Mouse (Mus musculus): ENCODE measurements around the gene Olfr247. TPM values are rescaled to one million over a fixed set of nuclear protein-coding genes. Genes with fewer than 3 reads are reported as not detected.

Gene Olfr247
- not detected in 2 replicates for polyA plus RNA-seq (2021; fragmentation: Nextera tagmentation)
- long read RNA-seq, experiment 1, result 0 reads
- long read RNA-seq, experiment 2, result 0 reads

DNA sequence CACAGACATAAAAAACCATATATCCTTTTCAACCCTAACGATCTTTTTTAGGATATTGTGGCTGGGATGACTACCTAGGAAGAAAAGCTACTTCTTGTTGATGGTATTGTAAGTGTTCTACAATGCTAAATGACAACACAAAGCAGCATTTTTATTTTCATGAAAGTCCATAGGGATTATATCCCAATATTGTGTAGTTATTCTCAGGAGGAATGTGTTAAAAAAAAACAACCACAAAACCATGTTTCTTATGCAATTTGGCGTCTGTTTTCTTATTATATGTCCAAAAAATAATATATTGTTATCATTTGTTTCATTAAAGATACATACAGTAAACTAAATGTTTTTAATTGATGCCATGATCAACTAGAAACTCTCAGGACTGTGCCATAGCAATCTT is at the start of gene Olfr247:
Gene Olfr247, minus strand, starts transcription at position 101 of the 400 bp plus-strand sequence.

GRCm38 (mm10) chr10:130012321-130012720 is 36.4 kb upstream of the Olfr247 start, which contains the start of gene Olfr820:
Olfr820 (plus strand) TSS chr10:130012621.

GRCm38 (mm10) chr10:129984962-129985361 is 9.0 kb upstream of the Olfr247 start, which contains the start of gene Gm10310:
Gm10310 (minus strand) TSS chr10:129985062.

DNA sequence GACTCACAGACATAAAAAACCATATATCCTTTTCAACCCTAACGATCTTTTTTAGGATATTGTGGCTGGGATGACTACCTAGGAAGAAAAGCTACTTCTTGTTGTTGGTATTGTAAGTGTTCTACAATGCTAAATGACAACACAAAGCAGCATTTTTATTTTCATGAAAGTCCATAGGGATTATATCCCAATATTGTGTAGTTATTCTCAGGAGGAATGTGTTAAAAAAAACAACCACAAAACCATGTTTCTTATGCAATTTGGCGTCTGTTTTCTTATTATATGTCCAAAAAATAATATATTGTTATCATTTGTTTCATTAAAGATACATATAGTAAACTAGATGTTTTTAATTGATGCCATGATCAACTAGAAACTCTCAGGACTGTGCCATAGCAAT is 8.8 kb downstream of the Olfr247 start, which contains the start of gene Olfr819:
Gene Olfr819, minus strand, starts transcription at position 101 of the 400 bp plus-strand sequence.

GRCm38 (mm10) chr10:129949000-129949399 is 26.9 kb downstream of the Olfr247 start, which contains the start of gene Olfr818:
Olfr818 (minus strand) TSS chr10:129949100.

Other genes with a start within 250 kb of the Olfr247 start
- gene Olfr805, start 246.8 kb downstream of the Olfr247 start, polyA plus RNA-seq (2021; fragmentation: Nextera tagmentation), result not detected in 2 replicates
- not detected in 2 replicates for gene Olfr806, start 234.2 kb downstream of the Olfr247 start, polyA plus RNA-seq (2021; fragmentation: Nextera tagmentation)
- gene Olfr807, start 218.3 kb downstream of the Olfr247 start, polyA plus RNA-seq (2021; fragmentation: Nextera tagmentation), result not detected in 2 replicates
- not detected in 2 replicates for gene Olfr808, start 210.7 kb downstream of the Olfr247 start, polyA plus RNA-seq (2021; fragmentation: Nextera tagmentation)
- gene Olfr809, start 201.5 kb downstream of the Olfr247 start, polyA plus RNA-seq (2021; fragmentation: Nextera tagmentation), result not detected in 2 replicates
- gene Olfr810, start 181.2 kb downstream of the Olfr247 start, polyA plus RNA-seq (2021; fragmentation: Nextera tagmentation), result not detected in 2 replicates
- not detected in 2 replicates for gene Olfr811, start 171.7 kb downstream of the Olfr247 start, polyA plus RNA-seq (2021; fragmentation: Nextera tagmentation)
- not detected in 2 replicates for gene Olfr812, start 130.0 kb downstream of the Olfr247 start, polyA plus RNA-seq (2021; fragmentation: Nextera tagmentation)
- gene Olfr813, start 120.8 kb downstream of the Olfr247 start, polyA plus RNA-seq (2021; fragmentation: Nextera tagmentation), result not detected in 2 replicates
- gene Olfr814, start 96.3 kb downstream of the Olfr247 start, polyA plus RNA-seq (2021; fragmentation: Nextera tagmentation), result not detected in 2 replicates
- gene Olfr815, start 70.3 kb downstream of the Olfr247 start, polyA plus RNA-seq (2021; fragmentation: Nextera tagmentation), result not detected in 2 replicates
- gene Olfr816, start 60.5 kb downstream of the Olfr247 start, polyA plus RNA-seq (2021; fragmentation: Nextera tagmentation), result not detected in 2 replicates
- not detected in 2 replicates for gene Olfr818, start 27.0 kb downstream of the Olfr247 start, polyA plus RNA-seq (2021; fragmentation: Nextera tagmentation)
- gene Olfr819, start 8.9 kb downstream of the Olfr247 start, polyA plus RNA-seq (2021; fragmentation: Nextera tagmentation), result not detected in 2 replicates
- 0.03 TPM in 1 of 2 replicates, not detected in the other for gene Gm10310, start 8.9 kb upstream of the Olfr247 start, polyA plus RNA-seq (2021; fragmentation: Nextera tagmentation)
- not detected in 2 replicates for gene Olfr820, start 36.5 kb upstream of the Olfr247 start, polyA plus RNA-seq (2021; fragmentation: Nextera tagmentation)
- not detected in 2 replicates for gene Olfr821, start 54.2 kb upstream of the Olfr247 start, polyA plus RNA-seq (2021; fragmentation: Nextera tagmentation)
- not detected in 2 replicates for gene Olfr822, start 95.1 kb upstream of the Olfr247 start, polyA plus RNA-seq (2021; fragmentation: Nextera tagmentation)
- gene Olfr823, start 139.2 kb upstream of the Olfr247 start, polyA plus RNA-seq (2021; fragmentation: Nextera tagmentation), result not detected in 2 replicates
- not detected in 2 replicates for gene Olfr824, start 153.9 kb upstream of the Olfr247 start, polyA plus RNA-seq (2021; fragmentation: Nextera tagmentation)
- gene Olfr825, start 190.6 kb upstream of the Olfr247 start, polyA plus RNA-seq (2021; fragmentation: Nextera tagmentation), result not detected in 2 replicates
- not detected in 2 replicates for gene Olfr826, start 208.0 kb upstream of the Olfr247 start, polyA plus RNA-seq (2021; fragmentation: Nextera tagmentation)
- not detected in 2 replicates for gene Olfr827, start 238.3 kb upstream of the Olfr247 start, polyA plus RNA-seq (2021; fragmentation: Nextera tagmentation)

All from left cerebral cortex, adult 6 months (tissue).